Mouse (Mus musculus): ENCODE data around the gene Ccdc142. TPM values are rescaled to one million over a fixed set of nuclear protein-coding genes. Genes with fewer than 3 reads are reported as not detected.

Gene Ccdc142
- polyA plus RNA-seq (2015; fragmentation: Nextera tagmentation; extraction: Ambion mirVana), result 4.3 and 5.7 TPM in 2 replicates

GRCm38 (mm10) chr6:83101316-83101687 is at the start of gene Ccdc142, which contains the start of gene Gm42688:
TSS of gene Ccdc142 (plus strand) at chr6:83101601.
TSS of gene Gm42688 (plus strand) at chr6:83101617.
- ATAC-seq, result peak; percentile 83
- H3K4me2 ChIP-seq (replicated peaks), result peak within 1 kb of the TSS; percentile 94
- no peaks in the 10 kb centered on the region for H3K9me3 ChIP-seq
- peaks cover 16% of the 10 kb centered on the region for H3K27me3 ChIP-seq
- WGBS, result under 1% methylated on average over 25 of the region's 25 CpGs
- peak within 1 kb of the TSS; percentile 87 for H3K27ac ChIP-seq
- peak within 1 kb of the TSS; percentile 73 for H3K4me3 ChIP-seq (replicated peaks)
- H3K4me1 ChIP-seq (replicated peaks), result peaks cover 20% of the 10 kb centered on the region
- H3K36me3 ChIP-seq, result 0 out of 2 replicates have a peak, but pooled peaks cover 9% of the 10 kb centered on the region
- peak within 1 kb of the TSS; percentile 81 for H3K9ac ChIP-seq (replicated peaks)

- H3K9ac ChIP-seq (replicated peaks), result peak overlapping the region; percentile 93
- H3K27ac ChIP-seq, result peak overlapping the region; percentile 89
- no peaks in the 10 kb centered on the region for H3K9me3 ChIP-seq
- H3K27me3 ChIP-seq, result no peaks in the 10 kb centered on the region; the same call in 1 of the 2 replicates
- H3K4me2 ChIP-seq (replicated peaks), result peak overlapping the region; percentile 79
- peak overlapping the region; percentile 99 for H3K4me3 ChIP-seq (replicated peaks)
- peaks cover 30% of the 10 kb centered on the region for H3K36me3 ChIP-seq
- peaks cover 29% of the 10 kb centered on the region for H3K4me1 ChIP-seq (replicated peaks)
- 3% methylated on average over 26 of the region's 26 CpGs for whole genome bisulfite sequencing
- ATAC-seq, result peak; percentile 3; the same call in 1 of the 2 replicates
These were observed 48.1 kb upstream of the Ccdc142 start for GRCm38 (mm10) chr6:83053136-83053960.

- H3K9ac ChIP-seq (replicated peaks), result peak within 1 kb of the TSS; percentile 93
- H3K4me2 ChIP-seq (replicated peaks), result peak within 1 kb of the TSS; percentile 79
- peaks cover 2% of the 10 kb centered on the region for H3K27me3 ChIP-seq
- WGBS, result under 1% methylated on average over 64 of the region's 64 CpGs
- H3K9me3 ChIP-seq, result no peaks in the 10 kb centered on the region
- peak within 1 kb of the TSS; percentile 99 for H3K4me3 ChIP-seq (replicated peaks)
- peaks cover 30% of the 10 kb centered on the region for H3K36me3 ChIP-seq
- H3K4me1 ChIP-seq (replicated peaks), result peaks cover 29% of the 10 kb centered on the region
- ATAC-seq, result peak; percentile 99
- H3K27ac ChIP-seq, result peak within 1 kb of the TSS; percentile 89
These were observed 47.1 kb upstream of the Ccdc142 start, which contains the start of gene Aup1 for GRCm38 (mm10) chr6:83054074-83054851. TSS of gene Aup1 (plus strand) at chr6:83054521.

GRCm38 (mm10) chr6:83054871-83055431 is 46.5 kb upstream of the Ccdc142 start, which contains the start of gene Htra2:
TSS of gene Htra2 (minus strand) at chr6:83055273.
- peak within 1 kb of the TSS; percentile 89 for H3K27ac ChIP-seq
- 2% methylated on average over 50 of the region's 50 CpGs for WGBS
- H3K9me3 ChIP-seq, result no peaks in the 10 kb centered on the region
- H3K36me3 ChIP-seq, result peaks cover 30% of the 10 kb centered on the region
- H3K4me1 ChIP-seq (replicated peaks), result peaks cover 29% of the 10 kb centered on the region
- peaks cover 7% of the 10 kb centered on the region for H3K27me3 ChIP-seq
- H3K4me2 ChIP-seq (replicated peaks), result peak within 1 kb of the TSS; percentile 79
- peak within 1 kb of the TSS; percentile 93 for H3K9ac ChIP-seq (replicated peaks)
- ATAC-seq, result peak; percentile 67; the same call in 1 of the 2 replicates
- peak within 1 kb of the TSS; percentile 99 for H3K4me3 ChIP-seq (replicated peaks)

- peaks cover 17% of the 10 kb centered on the region for H3K36me3 ChIP-seq
- H3K27ac ChIP-seq, result no peak within 1 kb of the TSS
- H3K4me1 ChIP-seq (replicated peaks), result peaks cover 23% of the 10 kb centered on the region
- H3K9ac ChIP-seq (replicated peaks), result no peak within 1 kb of the TSS; the same call in 1 of the 2 replicates
- ATAC-seq, result no peak
- no peak within 1 kb of the TSS for H3K4me3 ChIP-seq (replicated peaks)
- 57% methylated on average over 3 of the region's 3 CpGs for WGBS
- no peak within 1 kb of the TSS for H3K4me2 ChIP-seq (replicated peaks)
- peaks cover 35% of the 10 kb centered on the region for H3K27me3 ChIP-seq
- no peaks in the 10 kb centered on the region for H3K9me3 ChIP-seq
These were observed 43.6 kb upstream of the Ccdc142 start, which contains the start of gene Dqx1 for GRCm38 (mm10) chr6:83057790-83058189. TSS of gene Dqx1 (plus strand) at chr6:83057844.

GRCm38 (mm10) chr6:83058725-83059124 is 42.7 kb upstream of the Ccdc142 start:
- no peak for ATAC-seq
- 87% methylated on average over 2 of the region's 2 CpGs for WGBS
- no peaks in the 10 kb centered on the region for H3K9me3 ChIP-seq
- no peak overlapping the region for H3K4me2 ChIP-seq (replicated peaks)
- H3K9ac ChIP-seq (replicated peaks), result no peak overlapping the region
- peaks cover 17% of the 10 kb centered on the region for H3K36me3 ChIP-seq
- no peak overlapping the region for H3K27ac ChIP-seq
- H3K27me3 ChIP-seq, result peaks cover 45% of the 10 kb centered on the region
- H3K4me1 ChIP-seq (replicated peaks), result peaks cover 14% of the 10 kb centered on the region
- H3K4me3 ChIP-seq (replicated peaks), result no peak overlapping the region

- Histone ChIP-seq H3K36me3 (no peaks in the 10 kb centered on the region), H3K4me3 (replicated peaks) (no peak overlapping the region), H3K4me2 (replicated peaks) (no peak overlapping the region), H3K9me3 (no peaks in the 10 kb centered on the region), H3K27ac (no peak overlapping the region), H3K4me1 (replicated peaks) (peaks cover 19% of the 10 kb centered on the region), H3K27me3 (peaks cover 100% of the 10 kb centered on the region), H3K9ac (replicated peaks) (no peak overlapping the region)
- 38% methylated on average over 8 of the region's 8 CpGs for WGBS
- no peak for ATAC-seq
These were observed 35.4 kb upstream of the Ccdc142 start for GRCm38 (mm10) chr6:83065995-83066394.

- H3K4me2 ChIP-seq (replicated peaks), result no peak overlapping the region
- peaks cover 24% of the 10 kb centered on the region for H3K4me1 ChIP-seq (replicated peaks)
- no peaks in the 10 kb centered on the region for H3K36me3 ChIP-seq
- no peak for ATAC-seq
- peaks cover 100% of the 10 kb centered on the region for H3K27me3 ChIP-seq
- no peak overlapping the region for H3K27ac ChIP-seq
- WGBS, result 22% methylated on average over 6 of the region's 6 CpGs
- H3K4me3 ChIP-seq (replicated peaks), result no peak overlapping the region
- H3K9me3 ChIP-seq, result no peaks in the 10 kb centered on the region
- no peak overlapping the region for H3K9ac ChIP-seq (replicated peaks)
These were observed 35.0 kb upstream of the Ccdc142 start for GRCm38 (mm10) chr6:83066441-83066840.

- ATAC-seq, result no peak
- Histone ChIP-seq H3K9me3 (no peaks in the 10 kb centered on the region), H3K36me3 (no peaks in the 10 kb centered on the region), H3K27ac (no peak overlapping the region), H3K9ac (replicated peaks) (no peak overlapping the region), H3K27me3 (peaks cover 100% of the 10 kb centered on the region), H3K4me1 (replicated peaks) (peaks cover 25% of the 10 kb centered on the region), H3K4me3 (replicated peaks) (0 out of 2 replicates have a peak overlapping the region, but pooled peaks have one; percentile 14), H3K4me2 (replicated peaks) (peak overlapping the region; percentile 26; the same call in 1 of the 2 replicates)
- 3% methylated on average over 8 of the region's 8 CpGs for WGBS
These were observed 33.2 kb upstream of the Ccdc142 start for GRCm38 (mm10) chr6:83068221-83068620.

GRCm38 (mm10) chr6:83068706-83069487 is 32.5 kb upstream of the Ccdc142 start:
- Histone ChIP-seq H3K36me3 (no peaks in the 10 kb centered on the region), H3K27me3 (peaks cover 100% of the 10 kb centered on the region), H3K4me1 (replicated peaks) (peaks cover 25% of the 10 kb centered on the region), H3K9ac (replicated peaks) (no peak overlapping the region), H3K4me3 (replicated peaks) (peak overlapping the region; percentile 14), H3K9me3 (no peaks in the 10 kb centered on the region), H3K27ac (no peak overlapping the region), H3K4me2 (replicated peaks) (peak overlapping the region; percentile 26)
- no peak for ATAC-seq
- under 1% methylated on average over 79 of the region's 81 CpGs for WGBS
